Mouse (Mus musculus) induced T-regulatory cell, adult 2 months (primary cell): ENCODE results near the gene Zfp185.

Source experiments
- DNase-seq: peaks from one replicate; pipeline ENCODE4 v3.0.0-alpha.2; 2012; ENCODE audit warnings: low read depth

The Zfp185 gene

GRCm38 (mm10) chrX:72986841-72987519 lies at the start of gene Zfp185:
Gene Zfp185 (plus strand): TSS chrX:72987339.
- DNase-seq: peak; percentile 24

GRCm38 (mm10) chrX:72953464-72953863 lies 33.7 kb upstream of the Zfp185 start:
- DNase-seq: no peak

GRCm38 (mm10) chrX:72956486-72956885 lies 30.7 kb upstream of the Zfp185 start:
- DNase-seq: no peak

- peak; percentile 9 for DNase-seq
Observed at GRCm38 (mm10) chrX:72960431-72960830, 26.7 kb upstream of the Zfp185 start.

GRCm38 (mm10) chrX:72961511-72961910 lies 25.6 kb upstream of the Zfp185 start:
- DNase-seq: no peak

- DNase-seq: no peak
Observed at GRCm38 (mm10) chrX:72962743-72963142, 24.4 kb upstream of the Zfp185 start.

- DNase-seq: no peak
Observed at GRCm38 (mm10) chrX:72982831-72983230, 4.3 kb upstream of the Zfp185 start.

GRCm38 (mm10) chrX:72985607-72986006 lies 1.5 kb upstream of the Zfp185 start:
- DNase-seq: no peak

- no peak for DNase-seq
Observed at GRCm38 (mm10) chrX:72987520-72987905, 374 bp downstream of the Zfp185 start.

GRCm38 (mm10) chrX:72988431-72988830 lies 1.3 kb downstream of the Zfp185 start:
- no peak for DNase-seq

- DNase-seq: no peak
Observed at GRCm38 (mm10) chrX:72990581-72990980, 3.4 kb downstream of the Zfp185 start.

- DNase-seq: peak; percentile 39
Observed at GRCm38 (mm10) chrX:72992291-72992919, 5.3 kb downstream of the Zfp185 start.

- DNase-seq: no peak
Observed at GRCm38 (mm10) chrX:72995542-72995941, 8.4 kb downstream of the Zfp185 start.

GRCm38 (mm10) chrX:73003110-73003509 lies 16.0 kb downstream of the Zfp185 start:
- no peak for DNase-seq

GRCm38 (mm10) chrX:73005678-73006077 lies 18.5 kb downstream of the Zfp185 start:
- no peak for DNase-seq

GRCm38 (mm10) chrX:73007597-73008479 lies 20.7 kb downstream of the Zfp185 start:
- peak; percentile 93 for DNase-seq

- DNase-seq: no peak
Observed at GRCm38 (mm10) chrX:73012846-73013245, 25.7 kb downstream of the Zfp185 start.

GRCm38 (mm10) chrX:73037003-73037402 lies 49.9 kb downstream of the Zfp185 start, which contains the start of gene Pnma5:
Gene Pnma5 (minus strand): TSS chrX:73037103.
- no peak for DNase-seq

- DNase-seq: no peak
Observed at GRCm38 (mm10) chrX:73038831-73039230, 51.7 kb downstream of the Zfp185 start.

GRCm38 (mm10) chrX:73039666-73040065 lies 52.5 kb downstream of the Zfp185 start:
- DNase-seq: no peak

GRCm38 (mm10) chrX:73053860-73054563 lies 66.9 kb downstream of the Zfp185 start:
- DNase-seq: peak; percentile 90

GRCm38 (mm10) chrX:73061528-73061927 lies 74.4 kb downstream of the Zfp185 start:
- no peak for DNase-seq
